Mouse (Mus musculus) kidney, postnatal 36 days (tissue): ENCODE results near the gene Slco1a5.
"Not testable (repeated sequence)": the region's sequence is repeated elsewhere in the genome, so short reads cannot be mapped to it uniquely, and the experiment has no call there.

Experiments
- DNase-seq, 2 experiments: peaks; one replicate each; pipeline ENCODE4 v3.0.0; 2021 to 2022; ENCODE audit warnings: mixed read lengths in 2 of 2

The Slco1a5 gene

GRCm38 (mm10) chr6:142289413-142290118, 33.2 kb downstream of the Slco1a5 start:
- no peak for DNase-seq

DNA sequence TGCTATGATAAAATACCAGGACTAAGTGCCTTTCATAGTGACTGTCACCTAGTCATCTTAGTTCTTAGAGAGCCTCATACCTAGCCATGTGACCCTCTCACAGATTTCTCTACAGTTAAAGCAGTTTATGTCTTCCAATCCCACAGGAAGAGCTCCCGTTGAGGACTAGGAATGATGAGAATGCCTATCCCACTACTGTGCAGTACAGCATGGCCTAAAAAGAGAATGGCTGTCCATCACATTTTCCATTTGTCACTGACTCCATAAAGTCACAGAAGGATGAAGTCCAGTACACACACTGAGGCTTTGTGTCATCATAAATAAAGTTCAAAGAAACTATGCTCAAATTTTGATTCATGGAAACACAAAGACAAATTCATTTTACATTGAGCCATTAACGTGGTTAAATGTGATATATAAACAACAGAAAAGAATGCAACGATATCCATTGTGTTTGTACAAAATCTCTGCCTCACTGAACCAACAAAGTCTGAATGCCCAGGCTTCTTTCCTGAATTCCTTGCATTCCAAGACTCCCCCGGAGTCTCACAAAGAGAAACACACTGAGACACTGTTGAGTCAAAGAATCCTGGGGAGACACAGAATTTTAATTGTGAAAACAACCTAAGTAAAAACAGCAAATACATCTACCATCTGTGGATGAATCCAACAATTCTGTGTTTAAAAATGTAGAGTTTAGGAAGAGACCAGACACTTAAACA, 46.9 kb downstream of the Slco1a5 start:
- no peak for DNase-seq

- not testable (repeated sequence) for DNase-seq
Observed at GRCm38 (mm10) chr6:142250738-142251307, 72.0 kb downstream of the Slco1a5 start.

GRCm38 (mm10) chr6:142245065-142245464, 77.7 kb downstream of the Slco1a5 start:
- no peak for DNase-seq

DNA sequence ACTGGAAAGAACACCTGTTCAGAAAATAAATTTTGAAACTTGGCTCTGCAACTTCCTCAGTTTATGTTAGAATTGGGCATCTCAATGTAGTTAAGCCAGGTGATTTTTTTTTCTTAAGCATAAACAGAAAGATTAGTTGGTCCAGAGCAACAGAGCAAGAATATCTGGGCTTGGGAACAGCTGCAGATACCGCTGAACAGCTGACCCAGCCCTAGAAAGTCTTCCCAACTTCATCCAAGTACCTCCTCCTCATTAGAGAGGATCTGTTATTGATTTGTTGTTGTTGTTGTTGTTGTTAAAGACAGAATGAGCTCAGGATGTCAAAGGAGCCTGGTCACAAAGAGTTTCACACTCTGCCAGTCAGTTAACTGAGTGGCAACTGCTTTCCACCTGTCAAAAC, 83.3 kb downstream of the Slco1a5 start:
- no peak for DNase-seq

DNA sequence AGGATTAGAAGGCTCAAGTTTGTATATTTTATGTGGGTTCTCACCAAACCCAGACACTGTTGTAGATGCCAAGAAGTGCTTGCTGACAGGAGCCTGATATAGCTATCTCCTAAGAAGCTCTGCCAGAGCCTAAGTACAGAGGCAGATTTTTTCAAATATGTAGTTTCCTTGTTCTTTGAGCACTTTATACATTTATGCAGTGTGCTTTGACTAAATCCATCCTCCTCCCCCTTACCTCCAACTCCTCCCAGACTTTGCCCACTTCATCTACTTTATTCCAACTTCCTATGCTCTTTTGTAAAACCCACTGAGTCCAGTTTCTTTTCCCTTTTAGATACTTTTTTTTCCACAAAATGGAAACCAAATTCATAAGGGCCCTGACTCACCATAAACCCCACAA, 102.6 kb downstream of the Slco1a5 start:
- DNase-seq = no peak

- DNase-seq = no peak
Observed at GRCm38 (mm10) chr6:142211821-142212220, 111.0 kb downstream of the Slco1a5 start.

DNA sequence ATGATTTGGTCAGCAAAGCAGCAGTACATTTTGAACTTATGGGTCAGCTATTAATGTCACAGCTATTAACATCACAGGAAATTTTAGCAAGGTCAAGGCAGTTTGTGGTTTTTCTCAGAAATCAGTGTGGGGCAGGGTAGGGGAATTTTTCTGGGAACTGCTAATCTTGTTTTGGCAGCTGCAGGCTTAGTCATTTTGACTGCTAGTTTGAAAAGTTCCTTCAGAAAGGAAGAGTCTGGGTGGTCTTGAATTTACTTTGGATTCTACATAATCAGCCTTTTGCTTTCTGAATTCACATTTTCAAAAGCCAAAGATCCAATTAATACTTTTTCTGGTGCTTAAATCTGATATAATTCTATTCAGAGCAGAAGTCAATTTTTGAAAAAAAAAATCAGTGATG, 113.0 kb downstream of the Slco1a5 start:
- no peak for DNase-seq

DNA sequence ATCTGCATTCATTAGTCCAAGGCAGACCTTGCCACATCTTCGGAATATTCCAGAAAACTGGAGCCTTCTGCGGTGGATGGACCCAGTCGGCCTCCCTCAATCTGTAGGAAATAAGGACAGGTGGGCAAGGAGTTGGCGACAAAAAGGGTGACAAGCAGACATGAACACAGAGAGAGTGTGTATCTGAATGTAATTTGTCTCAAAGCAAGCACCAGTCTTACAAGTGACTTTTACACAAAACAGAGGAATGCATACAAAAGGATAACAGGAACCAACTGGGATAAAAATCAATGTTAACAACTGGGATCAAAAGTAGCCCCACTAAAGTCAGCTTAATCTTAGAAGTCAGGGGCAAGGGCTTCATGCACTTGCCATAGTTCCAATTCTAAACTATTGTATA, 114.4 kb downstream of the Slco1a5 start, which contains the start of gene Slco1a6:
Slco1a6 (minus strand) TSS at position 101 of the 400 bp plus-strand sequence.
- no peak for DNase-seq

DNA sequence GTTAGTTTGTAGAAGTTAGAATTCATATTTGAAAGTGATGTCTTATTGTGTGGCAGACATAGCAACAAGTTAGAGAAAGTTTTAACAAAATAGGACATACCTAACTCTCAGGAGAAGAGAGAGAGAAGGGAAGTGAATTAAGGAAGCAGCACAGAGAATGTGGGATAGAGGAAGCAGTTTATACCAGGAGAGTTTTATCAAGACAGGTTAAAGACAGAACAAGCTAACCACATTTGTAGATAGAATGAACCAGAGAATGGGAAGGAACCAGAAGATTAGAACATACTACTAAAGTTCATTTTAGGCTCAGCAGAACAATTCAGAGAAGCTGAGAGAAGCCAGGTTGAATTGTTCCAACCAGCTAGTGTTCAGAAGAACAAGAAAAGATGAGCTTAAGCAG, 122.3 kb downstream of the Slco1a5 start:
- DNase-seq = no peak

DNA sequence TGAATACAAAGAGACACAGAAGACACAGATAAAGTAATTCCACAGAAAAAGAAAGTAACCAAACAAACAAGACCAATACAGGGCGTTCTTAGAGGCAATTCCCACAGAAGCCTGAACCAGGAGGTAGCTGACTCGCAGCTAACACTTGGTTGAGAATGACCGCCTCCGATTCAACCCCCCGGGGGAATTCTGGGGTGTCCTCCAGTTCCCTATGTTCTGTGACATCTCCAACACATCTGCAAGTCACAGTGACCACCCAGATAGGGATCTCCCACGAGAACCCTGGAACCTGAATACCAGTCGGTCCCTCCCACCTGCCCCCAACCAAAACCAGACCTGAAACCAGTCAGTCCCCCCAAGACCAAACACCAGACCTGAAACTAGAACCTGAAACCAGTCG, 128.5 kb downstream of the Slco1a5 start:
- no peak for DNase-seq

DNA sequence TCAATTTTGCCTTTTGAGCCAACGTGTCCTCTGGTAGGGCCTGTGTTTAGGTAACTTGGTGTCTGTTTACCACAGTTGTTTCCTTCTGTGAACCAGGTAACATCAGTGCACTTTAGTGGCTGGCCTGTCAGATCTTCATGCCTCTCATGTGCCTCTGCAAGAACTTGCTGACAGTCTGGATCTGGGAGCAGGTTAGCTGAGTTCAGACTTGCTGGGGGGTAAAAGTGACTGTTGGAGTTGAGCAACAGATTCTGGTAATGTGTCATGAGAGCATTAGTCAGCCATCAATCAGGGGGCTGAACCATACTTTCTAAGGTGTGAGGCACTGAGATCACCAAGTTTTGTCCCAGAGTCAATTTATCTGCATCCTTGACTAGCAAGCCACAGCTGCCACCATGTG, 130.8 kb downstream of the Slco1a5 start:
- DNase-seq = no peak

DNA sequence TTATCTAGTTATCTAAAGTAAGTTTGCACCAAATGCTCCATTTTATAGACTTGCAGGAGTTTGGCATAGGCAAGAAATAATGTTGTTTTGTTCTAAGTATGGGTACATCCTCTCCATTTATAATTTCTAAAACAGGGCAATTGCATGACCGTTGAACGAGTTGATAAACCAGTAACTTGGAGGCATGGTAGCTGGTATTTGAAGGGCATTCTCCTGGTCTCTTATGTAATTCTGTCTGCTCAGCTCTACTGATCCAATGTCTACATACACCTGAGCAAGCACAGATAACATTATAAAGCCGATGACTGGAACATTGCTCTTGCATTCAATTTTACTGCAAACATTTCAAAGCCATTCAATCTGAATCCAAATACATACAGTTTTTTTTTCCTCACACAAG, 135.4 kb downstream of the Slco1a5 start:
- DNase-seq = no peak

GRCm38 (mm10) chr6:142185868-142186415, 136.8 kb downstream of the Slco1a5 start:
- peak in 1 of 2 experiments; percentile 12 for DNase-seq
